Mouse (Mus musculus) stomach, embryonic 16.5 days (tissue): ENCODE measurements around the gene Abca3. TPM values are rescaled to one million over a fixed set of nuclear protein-coding genes. Genes with fewer than 3 reads are reported as not detected.

Experiments
- ATAC-seq: fragments of 200-750 bp; cut with Nextera tagmentation; 2 replicates; pipeline ENCODE4 v1.8.0; 2017; ENCODE audit warnings: moderate number of reproducible peaks, moderate TSS enrichment; ENCODE audit not compliant: insufficient read depth, low FRiP score
- H3K27ac ChIP-seq: fragments of 300-500 bp; sonication (generic); 2 replicates; pipeline ENCODE4 v1.5.1; 2014; ENCODE audit warnings: low read length
- H3K27me3 ChIP-seq: fragments of 300-500 bp; sonication (generic); 2 replicates; pipeline ENCODE4 v1.6.1; 2014; ENCODE audit warnings: low read length, control low read depth, mixed read lengths; ENCODE audit not compliant: control insufficient read depth, insufficient read depth
- H3K36me3 ChIP-seq: fragments of 300-500 bp; sonication (generic); 2 replicates; pipeline ENCODE4 v1.6.1; 2014; ENCODE audit warnings: low read length; ENCODE audit not compliant: control insufficient read depth, insufficient read depth
- H3K4me1 ChIP-seq: fragments of 300-500 bp; sonication (generic); 2 replicates; pipeline ENCODE4 v1.6.1; 2014; ENCODE audit warnings: low read length, control low read depth, mixed read lengths; ENCODE audit not compliant: control insufficient read depth, insufficient read depth
- H3K4me2 ChIP-seq: fragments of 300-500 bp; sonication (generic); 2 replicates; pipeline ENCODE4 v1.6.1; 2014; ENCODE audit warnings: low read depth, low read length, mixed read lengths
- H3K4me3 ChIP-seq: fragments of 300-500 bp; sonication (generic); replicated peaks from 2 replicates; pipeline ENCODE4 v1.5.1; 2014; ENCODE audit warnings: mild to moderate bottlenecking, low read length
- H3K9ac ChIP-seq: fragments of 300-500 bp; sonication (generic); 2 replicates; pipeline ENCODE4 v1.6.1; 2014; ENCODE audit warnings: low read length
- H3K9me3 ChIP-seq: fragments of 300-500 bp; sonication (generic); replicated peaks from 2 replicates; pipeline ENCODE4 v1.6.1; 2016; ENCODE audit warnings: low read length, control low read depth; ENCODE audit not compliant: control insufficient read depth
- WGBS: fragments of 180-500 bp; shearing (Covaris S2); extraction: QIAGEN DNeasy Blood & Tissue Kit; methylation state at CpG from one replicate; pipeline ENCODE4 v1.1.7; 2014; 5-methylcytosine and 5-hydroxymethylcytosine counted together
- polyA plus RNA-seq: library from polyadenylated mRNA; unstranded; fragments of >200 nt; fragmentation: Nextera tagmentation; extraction: Ambion mirVana; gene quantifications from 2 replicates; pipeline ENCODE4 v1.2.1, GENCODE M21; 2015

The Abca3 gene
- polyA plus RNA-seq, 1 experiment from 2014 or later: 12.2 TPM

GRCm38 (mm10) chr17:24394456-24394855 lies 42.7 kb downstream of the Abca3 start:
- Histone ChIP-seq H3K27ac (no peak overlapping the region), H3K4me2 (no peak overlapping the region), H3K4me3 (no peak overlapping the region), H3K4me1 (no peaks in the 10 kb centered on the region), H3K9ac (no peak overlapping the region), H3K9me3 (no peaks in the 10 kb centered on the region), H3K27me3 (no peaks in the 10 kb centered on the region), H3K36me3 (no peaks in the 10 kb centered on the region)
- ATAC-seq: no peak
- WGBS: 80% methylated on average over 7 of the region's 7 CpGs

- no peak overlapping the region for H3K4me2 ChIP-seq
- H3K27ac ChIP-seq: no peak overlapping the region
- no peaks in the 10 kb centered on the region for H3K27me3 ChIP-seq
- no peaks in the 10 kb centered on the region for H3K9me3 ChIP-seq
- H3K4me1 ChIP-seq: no peaks in the 10 kb centered on the region
- ATAC-seq: no peak
- H3K9ac ChIP-seq: no peak overlapping the region
- no peak overlapping the region for H3K4me3 ChIP-seq
- WGBS: 75% methylated on average over 3 of the region's 3 CpGs
- peaks cover 4% of the 10 kb centered on the region; the same call in 1 of the 2 replicates for H3K36me3 ChIP-seq
Measured at GRCm38 (mm10) chr17:24402371-24402770, 50.6 kb downstream of the Abca3 start.

- Histone ChIP-seq H3K4me3 (no peak overlapping the region), H3K27ac (no peak overlapping the region), H3K27me3 (no peaks in the 10 kb centered on the region), H3K9me3 (no peaks in the 10 kb centered on the region), H3K4me2 (no peak overlapping the region), H3K9ac (no peak overlapping the region), H3K36me3 (peaks cover 9% of the 10 kb centered on the region), H3K4me1 (no peaks in the 10 kb centered on the region)
- ATAC-seq: no peak
- 86% methylated on average over 12 of the region's 12 CpGs for WGBS
Measured at GRCm38 (mm10) chr17:24407116-24407803, 55.5 kb downstream of the Abca3 start.

- peak overlapping the region; percentile 94 for H3K27ac ChIP-seq
- ATAC-seq: no peak
- peaks cover 12% of the 10 kb centered on the region for H3K4me1 ChIP-seq
- H3K36me3 ChIP-seq: peaks cover 8% of the 10 kb centered on the region; the same call in 1 of the 2 replicates
- H3K4me3 ChIP-seq: peak overlapping the region; percentile 95
- WGBS: 25% methylated on average over 22 of the region's 22 CpGs
- peak overlapping the region; percentile 82 for H3K9ac ChIP-seq
- no peaks in the 10 kb centered on the region for H3K9me3 ChIP-seq
- H3K27me3 ChIP-seq: no peaks in the 10 kb centered on the region
- H3K4me2 ChIP-seq: peak overlapping the region; percentile 78
Measured at GRCm38 (mm10) chr17:24413557-24414211, 61.9 kb downstream of the Abca3 start.

- Histone ChIP-seq H3K27me3 (no peaks in the 10 kb centered on the region), H3K36me3 (0 out of 2 replicates have a peak, but pooled peaks cover 5% of the 10 kb centered on the region), H3K4me1 (peaks cover 12% of the 10 kb centered on the region), H3K9me3 (no peaks in the 10 kb centered on the region), H3K4me2 (peak within 1 kb of the TSS; percentile 88), H3K4me3 (peak within 1 kb of the TSS; percentile 95), H3K9ac (peak within 1 kb of the TSS; percentile 95), H3K27ac (peak within 1 kb of the TSS; percentile 94)
- peak; percentile 95 for ATAC-seq
- WGBS: under 1% methylated on average over 64 of the region's 64 CpGs
Measured at GRCm38 (mm10) chr17:24414230-24414976, 62.7 kb downstream of the Abca3 start, which contains the start of gene Rnps1. Rnps1 (plus strand) TSS chr17:24414565.

- H3K4me2 ChIP-seq: peak overlapping the region; percentile 88
- WGBS: under 1% methylated on average over 21 of the region's 21 CpGs
- peaks cover 12% of the 10 kb centered on the region for H3K4me1 ChIP-seq
- H3K9me3 ChIP-seq: no peaks in the 10 kb centered on the region
- peak overlapping the region; percentile 94 for H3K27ac ChIP-seq
- no peak for ATAC-seq
- peaks cover 10% of the 10 kb centered on the region; the same call in 1 of the 2 replicates for H3K36me3 ChIP-seq
- H3K9ac ChIP-seq: peak overlapping the region; percentile 95
- no peaks in the 10 kb centered on the region for H3K27me3 ChIP-seq
- H3K4me3 ChIP-seq: peak overlapping the region; percentile 95
Measured at GRCm38 (mm10) chr17:24415011-24415410, 63.3 kb downstream of the Abca3 start.

GRCm38 (mm10) chr17:24416051-24416652 lies 64.4 kb downstream of the Abca3 start:
- Histone ChIP-seq H3K27ac (no peak overlapping the region), H3K4me1 (peaks cover 12% of the 10 kb centered on the region), H3K4me3 (peak overlapping the region; percentile 95), H3K36me3 (peaks cover 20% of the 10 kb centered on the region; the same call in 1 of the 2 replicates), H3K9me3 (no peaks in the 10 kb centered on the region), H3K27me3 (no peaks in the 10 kb centered on the region), H3K9ac (peak overlapping the region; percentile 95), H3K4me2 (peak overlapping the region; percentile 88)
- no peak for ATAC-seq
- 81% methylated on average over 3 of the region's 3 CpGs for WGBS

- Histone ChIP-seq H3K27me3 (no peaks in the 10 kb centered on the region), H3K36me3 (peaks cover 47% of the 10 kb centered on the region), H3K27ac (no peak overlapping the region), H3K4me1 (peaks cover 4% of the 10 kb centered on the region; the same call in 1 of the 2 replicates), H3K9ac (no peak overlapping the region), H3K9me3 (no peaks in the 10 kb centered on the region), H3K4me3 (no peak overlapping the region), H3K4me2 (no peak overlapping the region)
- ATAC-seq: no peak
- 86% methylated on average over 4 of the region's 4 CpGs for WGBS
Measured at GRCm38 (mm10) chr17:24423114-24423513, 71.4 kb downstream of the Abca3 start.
